Mouse (Mus musculus) megakaryocyte-erythroid progenitor cell, adult 5 weeks (primary cell): ENCODE data around the gene Ptchd4. TPM values are rescaled to one million over a fixed set of nuclear protein-coding genes. Genes with fewer than 3 reads are reported as not detected.

Experiments used
- polyA plus RNA-seq: library from polyadenylated mRNA; stranded (reverse); fragments of >175 nt; gene quantifications from 2 replicates; pipeline ENCODE4 v1.2.3, GENCODE M21; 2012

Ptchd4 gene
- polyA plus RNA-seq, result 0.09 TPM in 1 of 2 replicates, not detected in the other

GRCm38 (mm10) chr17:42315669-42316611, at the start of gene Ptchd4:
Ptchd4 (plus strand) TSS chr17:42315947.

